Mouse (Mus musculus) kidney, postnatal 4 days (tissue): ENCODE measurements at regions not wholly inside any gene's neighbourhood (a gene's known extent, or its start where the extent isn't known, plus 50 kb on each side); places are given as distances from the start of the nearest gene placed in this dataset.

Experiments used
- DNase-seq, 2 experiments: peaks; one replicate each; pipeline ENCODE4 v3.0.0; 2021; ENCODE audit warnings: mixed read lengths in 2 of 2

DNA sequence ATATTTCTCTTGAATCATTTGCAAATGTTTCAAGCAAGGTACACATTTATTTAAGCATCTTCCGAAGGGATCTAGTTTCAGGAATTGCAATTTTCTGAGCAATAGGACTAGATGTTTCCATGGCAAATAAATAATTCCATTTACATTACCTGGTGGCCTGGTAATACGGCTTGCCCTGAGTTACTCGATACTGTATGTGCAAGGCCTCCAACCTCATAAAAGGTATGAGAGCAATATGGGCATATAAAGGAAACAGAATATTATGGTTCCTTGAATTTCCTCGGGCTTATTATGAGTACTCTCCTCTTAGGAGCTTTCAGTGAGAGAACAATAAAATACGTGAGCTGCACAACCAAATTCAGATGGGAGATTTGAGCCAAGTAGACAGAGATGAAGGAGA is 81.4 kb upstream of the Gm9972 start:
- no peak for DNase-seq

DNA sequence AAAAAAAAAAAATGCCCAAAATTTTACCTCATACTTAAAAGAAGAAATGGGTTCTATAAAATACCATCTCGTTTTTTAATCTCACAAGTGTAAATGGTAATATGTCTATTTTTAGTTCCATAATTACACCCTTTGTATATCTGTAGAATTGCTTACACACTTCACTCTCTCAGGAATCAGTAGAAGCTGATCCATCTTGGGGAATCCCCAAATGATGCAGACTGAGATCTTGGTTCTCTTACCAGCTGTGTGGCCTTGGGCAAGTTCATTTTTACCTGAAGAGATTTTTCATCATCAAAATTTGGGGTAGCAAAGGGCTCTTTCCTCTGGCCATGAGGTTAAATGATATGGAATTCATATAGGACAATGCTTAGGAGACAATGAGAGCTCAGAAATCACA is 69.8 kb upstream of the Gm9972 start:
- DNase-seq = no peak

DNA sequence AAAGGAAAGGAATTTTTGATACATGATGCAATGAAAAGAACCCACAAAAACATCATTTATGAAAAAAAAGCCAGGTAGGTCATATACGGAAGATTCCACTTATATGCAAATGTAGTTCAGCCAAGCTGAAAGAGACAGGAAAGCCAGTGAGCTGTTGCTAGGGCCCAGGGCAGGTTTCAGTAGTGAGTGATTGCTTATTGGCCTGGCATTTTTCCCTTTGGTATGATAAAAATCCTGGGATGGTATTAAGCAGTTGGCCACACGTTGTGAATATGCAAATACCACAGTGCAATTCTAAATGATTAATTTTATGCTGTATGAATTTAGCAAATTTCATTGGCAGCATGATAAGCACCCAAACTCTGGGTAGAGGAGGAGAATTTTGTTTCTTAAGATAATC is 57.3 kb upstream of the Gm9972 start:
- DNase-seq = no peak
